ENCODE assay signal across 8 mouse cellular contexts in genomic region chr3:136325783-136326182, GRCm38 (mm10). TPM values are rescaled to one million over a fixed set of nuclear protein-coding genes. Genes with fewer than 3 reads are reported as not detected.
DNase-seq lines count a peak whose midpoint lies in the region; ATAC-seq and TF ChIP-seq lines count a peak whose summit lies in the region.

TSS of gene Bank1 (minus strand) at chr3:136326066.

- TF ChIP-seq POLR2A in bone marrow, adult 2 months (IDR thresholded peaks at IDR 0.05; ENCODE audit: borderline replicate concordance, control insufficient read depth, low read depth, low read length): peak; percentile 83; the same call in 1 of the 2 replicates

- no peak within 1 kb of the TSS for H3K9ac ChIP-seq in kidney, embryonic 14.5 days (ENCODE audit: low read depth, low read length)
- H3K9ac ChIP-seq in midbrain, postnatal 0 days (replicated peaks; ENCODE audit: low read length, poor library complexity, severe bottlenecking): no peak within 1 kb of the TSS
- H3K9ac ChIP-seq in hindbrain, embryonic 13.5 days: no peak within 1 kb of the TSS

- 65% methylated on average over 5 of the region's 5 CpGs for WGBS in kidney, embryonic 14.5 days
- under 1% methylated on average over 5 of the region's 5 CpGs for WGBS in bone marrow, adult 2 months
- WGBS in midbrain, postnatal 0 days: 82% methylated on average over 5 of the region's 5 CpGs
- 76% methylated on average over 5 of the region's 5 CpGs for WGBS in hindbrain, embryonic 13.5 days

- DNase-seq in kidney, adult 11 months: peak; percentile 6
- peak; percentile 2 to 11 for DNase-seq in kidney, postnatal 4 days
- DNase-seq in thymus, postnatal 4 days: peak; percentile 18
- no peak for DNase-seq in midbrain, postnatal 0 days (ENCODE audit: low spot score)

- no peaks in the 10 kb centered on the region for H3K4me1 ChIP-seq in kidney, embryonic 14.5 days (ENCODE audit: control insufficient read depth, insufficient read depth, low read length)
- H3K4me1 ChIP-seq in bone marrow, adult 2 months (ENCODE audit: control insufficient read depth, insufficient read depth, low read length): no peaks in the 10 kb centered on the region; the same call in 1 of the 2 replicates
- peaks cover 35% of the 10 kb centered on the region for H3K4me1 ChIP-seq in megakaryocyte, embryonic 14.5 days
- no peaks in the 10 kb centered on the region for H3K4me1 ChIP-seq in midbrain, postnatal 0 days (ENCODE audit: insufficient read depth, low read length)
- no peaks in the 10 kb centered on the region for H3K4me1 ChIP-seq in hindbrain, embryonic 13.5 days (replicated peaks)

- no peaks in the 10 kb centered on the region for H3K9me3 ChIP-seq in kidney, embryonic 14.5 days (ENCODE audit: control insufficient read depth, low read length)
- no peaks in the 10 kb centered on the region for H3K9me3 ChIP-seq in megakaryocyte, embryonic 14.5 days
- H3K9me3 ChIP-seq in midbrain, postnatal 0 days (ENCODE audit: low read length): no peaks in the 10 kb centered on the region
- H3K9me3 ChIP-seq in hindbrain, embryonic 13.5 days: no peaks in the 10 kb centered on the region

- ATAC-seq in kidney, embryonic 14.5 days (ENCODE audit: low FRiP score, low TSS enrichment): no peak
- no peak for ATAC-seq in midbrain, postnatal 0 days (ENCODE audit: low FRiP score)
- no peak for ATAC-seq in hindbrain, embryonic 13.5 days (ENCODE audit: low FRiP score)

- H3K27ac ChIP-seq in kidney, embryonic 14.5 days (ENCODE audit: low read depth, low read length): no peak within 1 kb of the TSS
- H3K27ac ChIP-seq in bone marrow, adult 2 months (ENCODE audit: control insufficient read depth, insufficient read depth, low read depth, low read length, poor library complexity): peak within 1 kb of the TSS; percentile 88
- no peak within 1 kb of the TSS for H3K27ac ChIP-seq in midbrain, postnatal 0 days (ENCODE audit: low read depth, low read length)
- H3K27ac ChIP-seq in hindbrain, embryonic 13.5 days: no peak within 1 kb of the TSS

- H3K4me3 ChIP-seq in kidney, embryonic 14.5 days (ENCODE audit: low read length): no peak within 1 kb of the TSS
- H3K4me3 ChIP-seq in bone marrow, adult 2 months (replicated peaks; ENCODE audit: control insufficient read depth, low read depth, low read length): peak within 1 kb of the TSS; percentile 74
- H3K4me3 ChIP-seq in megakaryocyte, embryonic 14.5 days (replicated peaks): peak within 1 kb of the TSS; percentile 60
- H3K4me3 ChIP-seq in midbrain, postnatal 0 days (ENCODE audit: low read depth, low read length): no peak within 1 kb of the TSS
- no peak within 1 kb of the TSS for H3K4me3 ChIP-seq in hindbrain, embryonic 13.5 days

- no peaks in the 10 kb centered on the region for H3K27me3 ChIP-seq in kidney, embryonic 14.5 days (ENCODE audit: control insufficient read depth, insufficient read depth, low read length)
- no peaks in the 10 kb centered on the region for H3K27me3 ChIP-seq in megakaryocyte, embryonic 14.5 days (replicated peaks)
- no peaks in the 10 kb centered on the region for H3K27me3 ChIP-seq in midbrain, postnatal 0 days (ENCODE audit: insufficient read depth, low read length)
- H3K27me3 ChIP-seq in hindbrain, embryonic 13.5 days: peaks cover 12% of the 10 kb centered on the region

- H3K4me2 ChIP-seq in kidney, embryonic 14.5 days (replicated peaks; ENCODE audit: low read depth, low read length): no peak within 1 kb of the TSS
- H3K4me2 ChIP-seq in midbrain, postnatal 0 days (ENCODE audit: low read depth, low read length, poor library complexity, severe bottlenecking): no peak within 1 kb of the TSS
- no peak within 1 kb of the TSS for H3K4me2 ChIP-seq in hindbrain, embryonic 13.5 days

- H3K36me3 ChIP-seq in kidney, embryonic 14.5 days (ENCODE audit: control insufficient read depth, insufficient read depth, low read length): no peaks in the 10 kb centered on the region
- H3K36me3 ChIP-seq in megakaryocyte, embryonic 14.5 days (replicated peaks; ENCODE audit: low read length): no peaks in the 10 kb centered on the region
- no peaks in the 10 kb centered on the region for H3K36me3 ChIP-seq in midbrain, postnatal 0 days (ENCODE audit: insufficient read depth, low read length)
- H3K36me3 ChIP-seq in hindbrain, embryonic 13.5 days: no peaks in the 10 kb centered on the region

- TF ChIP-seq CTCF in bone marrow, adult 2 months (IDR thresholded peaks at IDR 0.05; ENCODE audit: control insufficient read depth, insufficient read depth, low read length): no peak
- no peak for TF ChIP-seq CTCF in midbrain, postnatal 0 days (IDR thresholded peaks at IDR 0.05)

RNA-seq across cellular contexts. Expression of gene Bank1, which starts in this region (rescaled TPM):
- polyA plus RNA-seq in kidney, embryonic 14.5 days (2014; fragmentation: Nextera tagmentation; extraction: Ambion mirVana): 0.53 and 0.93 TPM in 2 replicates
- polyA plus RNA-seq in bone marrow, adult 2 months (2011; ENCODE audit: insufficient read depth, insufficient read length, low replicate concordance, missing spikeins): 6.8 and 15.2 TPM in 2 replicates
- polyA plus RNA-seq in megakaryocyte, embryonic 14.5 days (2012; ENCODE audit: insufficient read depth, low replicate concordance): 0.37 TPM in 1 of 2 replicates, not detected in the other
- total RNA-seq in midbrain, postnatal 0 days (2014; rRNA removed): 0.38 and 0.66 TPM in 2 replicates
- 0.33 and 0.43 TPM in 2 replicates for polyA plus RNA-seq in midbrain, postnatal 0 days (2015; fragmentation: Nextera tagmentation; extraction: Ambion mirVana)
- polyA plus RNA-seq in hindbrain, embryonic 13.5 days (2015; fragmentation: Nextera tagmentation; extraction: Ambion mirVana): 0.38 and 0.61 TPM in 2 replicates

Comparison
In these comparisons a context has a peak if more than half of its experiments do, and no peak if none do; other contexts are left out.
1. H3K4me3 ChIP-seq: peak in bone marrow, adult 2 months (single experiment) and megakaryocyte, embryonic 14.5 days (single experiment); none in kidney, embryonic 14.5 days (single experiment), midbrain, postnatal 0 days (single experiment) and hindbrain, embryonic 13.5 days (single experiment).